Mouse (Mus musculus): ENCODE measurements at regions not wholly inside any gene's neighbourhood (a gene's known extent, or its start where the extent isn't known, plus 50 kb on each side); places are given as distances from the start of the nearest gene placed in this dataset.

DNA sequence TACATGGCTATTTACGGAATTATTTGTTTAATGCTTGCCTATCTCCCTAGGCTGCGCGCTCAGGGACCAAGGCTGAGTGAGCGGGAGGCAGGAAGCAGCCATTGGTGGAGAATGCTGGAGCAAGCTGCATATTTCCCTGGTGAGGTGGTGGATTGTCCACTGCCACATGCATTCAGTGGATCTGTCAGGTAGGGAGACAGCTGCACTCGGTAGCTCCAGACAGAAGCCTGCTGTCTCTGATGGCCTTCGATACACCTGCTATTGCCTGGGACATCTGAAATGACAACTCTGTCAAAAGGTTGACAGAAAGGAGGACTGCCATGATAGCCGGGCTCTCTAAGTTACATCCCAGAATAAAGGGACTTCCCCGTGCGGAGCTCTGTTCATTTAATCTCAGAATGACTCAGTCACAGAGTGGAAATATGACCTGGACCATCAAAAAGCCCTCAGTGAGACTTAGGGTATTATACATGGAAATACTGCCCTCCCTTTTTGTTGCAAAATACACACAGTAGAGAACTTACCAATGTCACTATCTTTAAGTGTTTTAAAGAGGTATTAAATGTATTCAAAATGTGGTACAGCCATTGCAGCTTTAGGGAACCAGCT, 201.5 kb downstream of the Hhipl2 start:
- no peak for TF ChIP-seq CTCF (IDR thresholded peaks at IDR 0.05; ENCODE audit: extremely low read depth, insufficient read depth, insufficient read length, insufficient replicate concordance)
- no peak for TF ChIP-seq POLR2A (IDR thresholded peaks at IDR 0.05; ENCODE audit: low read depth, low read length)
